Mouse (Mus musculus) embryonic facial prominence, embryonic 11.5 days (tissue): ENCODE results near the gene 5430402E10Rik. TPM values are rescaled to one million over a fixed set of nuclear protein-coding genes. Genes with fewer than 3 reads are reported as not detected.
"Not testable (repeated sequence)": the region's sequence is repeated elsewhere in the genome, so short reads cannot be mapped to it uniquely, and the experiment has no call there.

Source experiments
- ATAC-seq: fragments of 200-750 bp; cut with Nextera tagmentation; replicated peaks from 2 replicates; pipeline ENCODE4 v1.8.0; 2017; ENCODE audit warnings: low read depth; ENCODE audit not compliant: insufficient number of reproducible peaks, low FRiP score, low TSS enrichment
- DNase-seq: peaks from one replicate; pipeline ENCODE4 v3.0.0-alpha.2; 2015; ENCODE audit warnings: low spot score
- H3K27ac ChIP-seq: fragments of 300-500 bp; sonication (generic); replicated peaks from 2 replicates; pipeline ENCODE4 v1.5.1; 2014; ENCODE audit warnings: mild to moderate bottlenecking, low read depth, low read length, control low read depth
- H3K27me3 ChIP-seq: fragments of 300-500 bp; sonication (generic); 2 replicates; pipeline ENCODE4 v1.6.1; 2014; ENCODE audit warnings: mild to moderate bottlenecking, low read length, moderate library complexity, mixed read lengths; ENCODE audit not compliant: control insufficient read depth, insufficient read depth
- H3K36me3 ChIP-seq: fragments of 300-500 bp; sonication (generic); replicated peaks from 2 replicates; pipeline ENCODE4 v1.6.1; 2014; ENCODE audit warnings: low read depth, mild to moderate bottlenecking, low read length, moderate library complexity, mixed read lengths; ENCODE audit not compliant: control insufficient read depth, insufficient read depth
- H3K4me1 ChIP-seq: fragments of 300-500 bp; sonication (generic); 2 replicates; pipeline ENCODE4 v1.6.1; 2014; ENCODE audit warnings: low read length, mixed read lengths; ENCODE audit not compliant: control insufficient read depth, insufficient read depth
- H3K4me2 ChIP-seq: fragments of 300-500 bp; sonication (generic); 2 replicates; pipeline ENCODE4 v1.6.1; 2014; ENCODE audit warnings: low read depth, mild to moderate bottlenecking, control low read depth, low read length, moderate library complexity
- H3K4me3 ChIP-seq: fragments of 300-500 bp; sonication (generic); 2 replicates; pipeline ENCODE4 v1.5.1; 2014; ENCODE audit warnings: low read depth, low read length, control low read depth
- H3K9ac ChIP-seq: fragments of 300-500 bp; sonication (generic); replicated peaks from 2 replicates; pipeline ENCODE4 v1.6.1; 2014; ENCODE audit warnings: mild to moderate bottlenecking, control low read depth, low read length
- H3K9me3 ChIP-seq: fragments of 300-500 bp; sonication (generic); replicated peaks from 2 replicates; pipeline ENCODE4 v1.6.1; 2016; ENCODE audit warnings: mild to moderate bottlenecking, low read length, inconsistent platforms, mixed read lengths; ENCODE audit not compliant: control insufficient read depth
- WGBS: fragments of 180-500 bp; shearing (Covaris S2); extraction: QIAGEN DNeasy Blood & Tissue Kit; methylation state at CpG from one replicate; pipeline ENCODE4 v1.1.7; 2014; 5-methylcytosine and 5-hydroxymethylcytosine counted together
- polyA plus RNA-seq: library from polyadenylated mRNA; unstranded; fragments of >200 nt; fragmentation: Nextera tagmentation; extraction: Ambion mirVana; gene quantifications from 2 replicates; pipeline ENCODE4 v1.2.1, GENCODE M21; 2014

Gene 5430402E10Rik
- not detected in 2 replicates for polyA plus RNA-seq

DNA sequence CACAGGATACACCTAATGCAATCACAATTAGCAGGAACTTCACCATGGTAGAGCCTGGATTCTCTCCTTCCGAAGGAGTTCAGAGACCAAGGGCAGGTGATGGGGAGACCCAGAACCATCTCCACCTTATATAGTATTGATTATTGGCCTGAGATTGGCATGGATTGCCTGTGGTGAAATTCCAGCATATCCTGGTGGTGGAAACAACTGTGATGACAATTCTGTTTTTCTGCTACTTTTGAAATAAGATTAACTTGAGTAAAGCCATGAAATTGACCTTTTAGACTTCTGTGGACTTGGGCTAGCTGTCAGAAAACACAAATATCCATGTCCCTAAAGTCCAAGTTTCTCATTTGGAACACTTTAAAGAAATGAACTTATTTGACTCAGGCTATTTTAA is at the start of gene 5430402E10Rik:
Gene 5430402E10Rik, minus strand, starts transcription at position 101 of the 400 bp plus-strand sequence.
- H3K9me3 ChIP-seq, H3K4me1 ChIP-seq, H3K27ac ChIP-seq, H3K4me3 ChIP-seq, H3K27me3 ChIP-seq, H3K9ac ChIP-seq, H3K4me2 ChIP-seq, ATAC-seq, H3K36me3 ChIP-seq, DNase-seq: not testable (repeated sequence)
- no CpG with 5 or more reads among the region's 1 CpGs for WGBS

- H3K4me1 ChIP-seq, H3K4me3 ChIP-seq, ATAC-seq, H3K9ac ChIP-seq, H3K27ac ChIP-seq, H3K4me2 ChIP-seq, H3K36me3 ChIP-seq, DNase-seq, H3K27me3 ChIP-seq, H3K9me3 ChIP-seq: not testable (repeated sequence)
- WGBS = 40% methylated on average over 2 of the region's 4 CpGs
Observed at GRCm38 (mm10) chrX:77880033-77880432, 44.8 kb downstream of the 5430402E10Rik start.

Other genes with a start within 250 kb of the 5430402E10Rik start
- 15.3 and 16.5 TPM in 2 replicates for gene Prkx, start 128.8 kb downstream of the 5430402E10Rik start, polyA plus RNA-seq
- not detected in 2 replicates for gene Pbsn, start 71.4 kb downstream of the 5430402E10Rik start, polyA plus RNA-seq
- gene Gm14744, start 60.3 kb downstream of the 5430402E10Rik start, polyA plus RNA-seq = not detected in 2 replicates
- not detected in 2 replicates for gene Obp1a, start 166.3 kb upstream of the 5430402E10Rik start, polyA plus RNA-seq
- gene Gm5938, start 200.4 kb upstream of the 5430402E10Rik start, polyA plus RNA-seq = not detected in 2 replicates